Mouse (Mus musculus) thymus, postnatal 10 days (tissue): ENCODE measurements around the gene Fbxl12.
A peak's percentile ranks its signal among the peaks of the same experiment; 100 is the strongest.
"Not testable (repeated sequence)": the region's sequence is repeated elsewhere in the genome, so short reads cannot be mapped to it uniquely, and the experiment has no call there.

Experiments
- DNase-seq, 2 experiments: peaks; one replicate each; pipeline ENCODE4 v3.0.0; 2021; ENCODE audit warnings: low spot score in 2 of 2

Fbxl12 gene

DNA sequence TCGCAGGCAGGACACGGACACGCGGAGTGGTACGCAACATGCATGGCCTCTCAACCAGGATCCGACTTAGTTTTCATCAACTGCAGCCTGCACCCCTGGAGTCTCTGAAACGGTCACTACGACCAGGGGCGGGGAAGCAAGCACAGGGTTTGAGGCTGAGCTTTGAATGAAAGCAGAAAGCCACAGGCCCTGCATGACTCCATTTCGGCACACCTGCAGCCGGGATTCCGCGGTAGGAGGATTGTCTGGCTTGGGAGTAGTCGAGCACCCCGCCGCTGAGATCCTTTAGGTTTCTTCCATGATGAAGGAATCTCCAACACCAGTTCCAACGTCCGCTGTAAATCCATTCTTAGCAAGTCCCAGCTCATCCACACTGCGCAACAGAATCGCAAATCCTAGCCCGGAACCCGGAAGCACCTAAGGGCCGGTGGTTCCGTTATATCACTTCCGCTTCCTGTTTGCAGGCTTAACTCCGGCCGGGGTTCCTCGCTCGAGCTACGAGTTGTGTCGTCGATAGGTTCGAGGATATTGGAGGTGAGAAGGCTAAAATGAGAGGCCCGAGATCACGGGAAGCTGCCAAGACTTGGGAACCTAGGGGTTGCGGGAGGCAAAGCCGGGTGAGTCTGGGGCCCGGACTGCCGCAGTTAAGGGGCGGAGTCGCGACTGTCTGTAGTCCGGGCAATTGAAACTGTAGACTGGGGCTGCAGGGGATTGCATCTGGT lies at the start of gene Fbxl12:
Gene Fbxl12 (minus strand): TSS at position 408 of the 722 bp plus-strand sequence.
- DNase-seq = peak; percentile 61 to 69

DNA sequence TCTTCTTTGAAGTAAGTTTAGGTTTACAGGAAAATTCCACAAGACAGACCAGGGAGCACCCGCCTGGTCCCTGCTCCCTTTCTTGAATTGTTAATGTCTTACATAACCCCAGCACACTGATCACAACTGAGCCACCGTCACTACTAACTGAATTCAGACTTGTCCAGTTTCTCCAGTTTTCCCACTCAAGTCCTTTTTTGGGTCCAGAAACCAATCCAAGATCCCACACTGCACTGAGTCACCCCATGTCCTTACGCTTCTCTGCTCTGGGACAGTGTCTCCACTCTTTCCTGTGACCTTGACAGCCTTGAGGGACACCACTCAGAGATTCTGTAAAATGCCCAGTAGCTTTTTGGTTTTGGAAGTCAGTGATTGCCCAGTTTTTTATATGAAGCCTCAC lies 48.3 kb upstream of the Fbxl12 start:
- DNase-seq = no peak

- not testable (repeated sequence) for DNase-seq
These were observed 45.9 kb upstream of the Fbxl12 start for GRCm38 (mm10) chr9:20690449-20690848.

DNA sequence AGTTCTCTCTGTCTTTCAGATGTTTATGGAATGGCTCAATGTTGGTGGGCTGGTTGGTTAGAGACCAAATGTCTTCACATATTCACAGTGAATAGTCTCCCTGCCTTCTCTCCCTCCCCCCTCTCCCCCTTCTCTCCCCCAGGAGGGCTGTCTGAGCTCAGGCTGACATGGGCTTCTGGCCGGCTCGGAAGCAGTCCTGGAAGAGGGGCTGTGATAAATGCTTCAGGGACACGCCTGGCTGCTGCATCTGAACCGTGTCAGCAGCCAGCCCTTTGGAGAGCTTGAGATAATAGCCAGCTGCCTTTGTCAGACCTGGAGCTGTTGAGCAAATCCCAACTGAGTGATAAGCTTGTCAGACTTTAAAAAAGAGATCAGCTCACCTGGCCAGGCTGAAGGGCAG lies 45.3 kb upstream of the Fbxl12 start:
- no peak for DNase-seq

- DNase-seq = no peak
These were observed 44.8 kb upstream of the Fbxl12 start for GRCm38 (mm10) chr9:20689403-20689802.

GRCm38 (mm10) chr9:20685081-20685861 lies 40.7 kb upstream of the Fbxl12 start:
- no peak for DNase-seq

DNA sequence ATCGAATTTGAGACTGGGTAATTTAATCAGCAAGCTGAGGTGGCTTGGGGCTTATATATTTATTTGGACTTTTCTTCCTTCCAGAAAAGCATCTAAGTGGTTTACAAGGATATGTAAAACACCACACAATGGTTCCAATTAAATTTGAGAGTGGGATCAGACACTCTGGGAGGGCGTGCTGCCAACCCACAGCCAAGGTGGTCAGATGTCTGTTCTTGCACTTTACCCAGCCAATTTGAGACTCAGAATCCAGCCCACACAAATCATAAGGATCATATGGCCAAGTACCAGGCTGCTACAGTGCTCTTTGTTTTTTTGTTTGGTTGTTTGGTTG lies 37.8 kb upstream of the Fbxl12 start:
- no peak for DNase-seq

GRCm38 (mm10) chr9:20681546-20682388 lies 37.2 kb upstream of the Fbxl12 start:
- DNase-seq = no peak

- DNase-seq = no peak
These were observed 35.9 kb upstream of the Fbxl12 start for GRCm38 (mm10) chr9:20680378-20680958.

DNA sequence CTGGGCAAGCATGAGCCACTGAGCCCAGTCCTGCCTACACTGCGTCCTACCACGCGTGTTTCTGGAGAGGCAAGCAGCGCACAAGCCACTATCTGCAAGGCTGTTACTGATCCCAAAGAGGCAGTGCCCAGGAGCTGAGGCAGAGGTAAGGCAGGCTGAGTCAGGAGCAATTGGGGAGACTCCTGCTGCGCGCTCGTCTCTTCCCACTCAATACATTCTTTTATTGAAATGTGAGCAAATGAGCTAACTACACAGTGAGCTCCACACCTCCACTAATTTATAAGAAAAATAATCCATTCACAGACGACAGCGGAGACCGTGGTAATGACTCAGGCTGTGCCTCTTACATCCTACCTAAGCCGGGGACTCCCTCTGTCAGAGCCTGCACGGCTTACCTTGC lies 33.3 kb upstream of the Fbxl12 start:
- no peak for DNase-seq

DNA sequence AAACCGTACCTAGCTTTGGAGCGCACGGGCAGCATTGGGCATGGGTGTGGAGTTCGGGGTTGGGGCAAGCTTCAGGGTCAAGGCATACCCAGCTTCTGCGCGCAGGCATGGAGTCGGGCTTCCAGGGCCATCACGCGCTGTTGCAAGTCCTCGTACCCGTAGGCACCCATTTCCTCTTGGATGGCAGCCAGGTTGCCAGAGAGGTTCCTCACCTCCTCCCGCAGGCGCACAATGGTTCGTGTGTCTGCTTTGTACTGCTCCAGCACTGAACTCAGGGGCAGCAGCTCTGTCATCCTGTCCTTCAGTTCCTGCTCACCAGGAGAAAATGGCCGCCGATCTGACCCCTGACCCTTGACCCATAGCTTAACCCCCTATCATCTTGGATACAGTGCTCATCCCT lies 27.5 kb upstream of the Fbxl12 start:
- no peak for DNase-seq

GRCm38 (mm10) chr9:20668065-20668464 lies 23.5 kb upstream of the Fbxl12 start:
- DNase-seq = no peak

GRCm38 (mm10) chr9:20666510-20667034 lies 22.0 kb upstream of the Fbxl12 start:
- DNase-seq = peak; percentile 40 to 51

DNA sequence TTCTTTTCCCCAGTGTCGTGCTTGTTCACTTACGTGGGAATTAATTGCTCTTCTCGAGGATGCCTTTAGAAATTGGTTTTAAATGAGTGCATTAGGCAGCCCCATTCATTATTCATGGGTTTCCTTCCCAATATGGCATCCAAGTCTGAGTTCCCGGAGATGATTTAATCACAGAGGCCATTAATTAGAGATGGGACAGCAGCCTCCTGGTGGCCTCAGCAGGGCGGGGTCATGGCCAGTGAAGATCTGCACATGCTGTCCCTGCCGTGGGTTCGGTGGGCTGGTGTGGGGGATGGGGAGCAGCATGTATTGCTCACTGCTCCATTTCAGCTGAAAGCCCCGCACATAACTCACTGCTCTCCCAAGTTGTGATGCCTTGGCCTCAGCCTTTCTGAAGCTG lies 21.4 kb upstream of the Fbxl12 start:
- DNase-seq = no peak

GRCm38 (mm10) chr9:20664982-20665637 lies 20.5 kb upstream of the Fbxl12 start:
- DNase-seq = no peak

DNA sequence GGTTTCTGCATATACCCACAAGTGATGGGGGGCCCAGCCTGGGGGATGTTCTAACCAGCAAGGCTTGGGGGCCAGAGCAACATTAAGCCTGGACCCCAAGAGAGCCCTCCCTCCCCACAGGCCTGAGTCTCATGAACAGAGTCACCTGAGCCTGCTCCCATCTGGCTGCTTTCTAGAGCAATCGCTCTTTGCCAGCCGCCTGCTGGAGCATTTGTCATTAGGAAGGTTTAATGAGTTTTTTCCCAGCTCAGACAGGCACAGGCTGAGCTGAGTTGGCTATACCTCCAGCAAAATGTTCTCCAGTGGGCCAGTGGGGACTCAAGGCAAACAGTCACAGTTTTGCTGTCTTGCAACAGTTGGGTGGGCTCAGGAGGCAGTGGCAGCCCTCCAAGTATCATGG lies 19.8 kb upstream of the Fbxl12 start:
- DNase-seq = no peak

DNA sequence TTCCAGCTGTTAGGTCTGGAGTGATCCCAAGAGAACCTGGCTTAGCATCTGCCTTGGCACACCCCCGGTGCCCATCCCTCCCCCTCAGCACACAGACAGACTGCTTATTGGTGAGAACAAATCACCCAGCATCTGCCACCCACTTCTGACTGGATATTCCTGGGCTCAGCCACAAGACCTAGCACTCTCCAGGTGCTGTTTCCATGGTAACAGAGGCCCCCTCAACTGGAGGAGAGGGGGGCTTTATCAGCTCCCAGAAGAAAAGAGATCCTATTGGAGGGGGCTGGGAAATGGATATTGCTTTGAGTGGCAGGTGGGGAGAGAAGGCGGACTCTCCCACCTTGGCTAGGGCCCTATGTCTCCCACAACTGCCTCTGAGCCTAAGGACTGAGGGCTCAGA lies 19.4 kb upstream of the Fbxl12 start:
- DNase-seq = no peak

DNA sequence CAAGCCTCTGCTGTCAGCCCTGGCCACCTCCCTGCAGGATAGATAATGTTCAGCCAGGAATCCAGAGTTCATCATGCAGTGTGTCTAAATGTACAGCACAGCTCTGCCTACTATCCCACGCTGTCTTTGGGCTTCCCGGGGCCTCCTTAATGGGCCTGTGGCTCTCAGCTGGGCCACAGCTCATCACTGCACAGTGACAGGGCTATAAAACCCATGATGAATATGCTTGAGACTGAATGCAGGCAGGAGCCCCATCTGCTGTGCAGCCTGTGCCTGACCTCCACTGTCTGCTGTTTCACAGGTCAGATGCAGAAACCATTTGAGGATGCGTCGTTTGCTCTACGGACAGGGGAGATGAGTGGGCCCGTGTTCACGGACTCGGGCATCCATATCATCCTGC lies 18.3 kb upstream of the Fbxl12 start:
- DNase-seq = no peak

DNA sequence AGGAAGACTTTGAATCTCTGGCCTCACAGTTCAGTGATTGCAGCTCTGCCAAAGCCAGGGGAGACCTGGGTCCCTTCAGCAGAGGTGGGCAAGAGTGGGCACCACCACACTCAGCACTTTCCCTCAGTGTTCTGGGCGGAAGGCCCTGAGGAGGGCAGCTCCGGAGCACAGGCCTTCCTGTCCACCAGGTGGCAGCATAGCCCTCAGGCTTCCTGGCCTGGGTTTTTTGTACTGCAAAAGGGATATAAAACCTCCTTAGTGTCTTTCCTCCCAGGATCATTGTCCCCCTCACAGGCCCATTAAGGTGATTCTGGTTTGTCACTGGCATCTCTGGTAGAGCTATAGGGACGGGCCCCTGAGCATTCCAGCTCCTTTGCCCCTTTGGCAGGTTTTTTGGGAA lies 17.8 kb upstream of the Fbxl12 start:
- peak; percentile 50 to 80 for DNase-seq

DNA sequence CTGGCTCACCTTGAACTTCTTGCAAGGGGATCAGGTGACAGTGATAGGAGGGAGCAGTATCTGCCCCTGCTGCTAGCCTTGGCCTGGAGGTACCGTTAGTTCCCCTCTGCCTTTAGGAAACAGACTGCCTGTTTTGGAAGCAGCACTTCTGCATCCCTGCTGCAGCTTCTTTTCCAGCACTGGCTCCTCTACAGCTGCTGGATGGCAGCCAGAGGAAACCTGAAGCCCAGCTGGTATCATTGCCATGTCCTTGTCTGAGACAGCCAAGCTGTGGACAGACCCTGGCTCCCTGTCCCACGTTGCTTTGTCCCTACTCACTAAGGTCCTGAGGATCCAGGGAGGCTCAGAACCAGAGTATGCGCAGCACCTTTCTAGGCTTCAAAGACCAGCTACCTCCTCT lies 13.0 kb upstream of the Fbxl12 start:
- DNase-seq = no peak

DNA sequence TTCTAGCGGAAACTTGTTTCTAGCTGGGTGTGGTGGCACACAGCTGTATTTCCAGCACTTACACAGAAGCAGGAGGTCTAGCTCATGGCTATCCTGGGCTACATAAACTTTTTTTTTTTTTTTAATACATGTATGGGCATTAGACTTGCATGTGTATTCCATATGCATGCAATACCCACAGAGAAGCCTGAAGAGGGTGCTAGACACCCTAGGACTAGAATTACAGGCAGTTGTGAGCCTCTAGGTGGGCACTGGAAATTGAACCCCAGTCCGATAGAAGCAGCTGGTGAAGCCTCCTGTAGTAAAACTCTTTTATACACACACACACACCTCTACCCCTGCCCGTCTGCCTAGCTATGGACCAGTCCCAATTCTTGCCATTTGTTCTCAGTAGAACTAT lies 9.3 kb upstream of the Fbxl12 start:
- no peak for DNase-seq
